Mouse (Mus musculus) 3T3-L1 (cell line): Measurements from ENCODE around the gene Gria4.
"Not testable (repeated sequence)": the region's sequence is repeated elsewhere in the genome, so short reads cannot be mapped to it uniquely, and the experiment has no call there.

Source experiments
- DNase-seq: peaks from one replicate; pipeline ENCODE4 v3.0.0-alpha.2; 2015; ENCODE audit warnings: low read depth, low spot score

Gene Gria4

GRCm38 (mm10) chr9:4573596-4573995, 222.4 kb downstream of the Gria4 start:
- no peak for DNase-seq

- peak; percentile 4 for DNase-seq
Measured at GRCm38 (mm10) chr9:4555415-4555959, 240.5 kb downstream of the Gria4 start.

DNA sequence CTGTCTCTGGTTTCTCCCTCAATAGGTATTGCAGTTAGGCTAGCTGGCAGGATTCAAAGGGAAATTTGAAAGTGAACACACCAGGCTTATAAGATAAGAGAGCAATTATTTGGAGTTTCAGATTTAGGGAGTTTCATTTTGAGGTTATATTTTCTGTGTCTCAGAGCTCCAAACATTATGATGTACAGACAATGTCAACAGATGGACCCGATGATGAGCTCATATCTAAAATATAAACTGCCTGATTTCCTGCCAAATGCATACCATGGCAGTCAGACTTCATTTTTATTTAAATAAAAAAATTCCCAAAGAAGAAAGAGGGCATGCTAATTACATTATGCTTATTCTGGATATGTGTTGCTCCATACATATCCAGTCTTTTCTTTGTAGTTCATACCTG, 256.8 kb downstream of the Gria4 start:
- DNase-seq, result no peak

DNA sequence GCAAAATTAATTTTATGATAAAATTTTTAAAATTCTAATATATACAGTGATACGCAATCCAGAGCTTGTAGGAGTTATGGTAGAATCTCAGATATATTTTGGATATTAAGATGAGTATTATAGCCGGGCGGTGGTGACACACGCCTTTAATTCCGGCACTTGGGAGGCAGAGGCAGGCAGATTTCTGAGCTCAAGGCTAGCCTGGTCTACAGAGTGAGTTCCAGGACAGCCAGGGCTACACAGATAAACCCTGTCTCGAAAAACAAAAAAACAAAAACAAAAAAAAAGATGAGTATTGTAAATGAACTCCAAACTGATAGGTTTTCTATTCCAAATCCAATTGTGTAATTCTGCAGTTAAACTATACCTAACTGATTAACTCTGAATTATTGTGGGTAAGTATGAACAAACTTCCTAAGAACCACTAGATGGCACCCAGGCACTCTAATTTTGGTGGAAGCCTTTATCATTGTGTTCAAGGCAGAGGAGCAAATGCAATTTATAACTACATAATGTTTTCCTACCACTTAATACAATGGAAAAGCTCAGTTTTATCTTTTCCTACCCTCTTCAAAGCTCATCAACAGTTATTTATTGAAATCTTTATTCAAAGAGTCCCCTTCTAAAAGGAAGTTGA, 259.4 kb downstream of the Gria4 start:
- peak; percentile 62 for DNase-seq

DNA sequence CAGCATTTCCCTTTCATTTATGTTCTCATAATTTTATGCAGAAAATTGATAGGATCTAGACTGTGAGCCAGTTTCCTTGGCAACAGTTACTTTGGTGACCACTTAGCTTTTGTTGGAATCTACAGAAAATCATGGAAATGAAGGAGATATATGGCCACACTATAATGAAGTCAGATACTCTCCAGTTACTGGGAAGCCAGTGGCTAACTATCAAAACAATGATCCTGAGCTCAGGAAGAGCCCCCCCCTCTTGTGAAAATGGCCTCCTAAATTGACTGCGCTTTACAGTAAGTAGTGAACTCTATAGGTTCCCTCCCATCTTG, 281.5 kb downstream of the Gria4 start:
- DNase-seq, result no peak

DNA sequence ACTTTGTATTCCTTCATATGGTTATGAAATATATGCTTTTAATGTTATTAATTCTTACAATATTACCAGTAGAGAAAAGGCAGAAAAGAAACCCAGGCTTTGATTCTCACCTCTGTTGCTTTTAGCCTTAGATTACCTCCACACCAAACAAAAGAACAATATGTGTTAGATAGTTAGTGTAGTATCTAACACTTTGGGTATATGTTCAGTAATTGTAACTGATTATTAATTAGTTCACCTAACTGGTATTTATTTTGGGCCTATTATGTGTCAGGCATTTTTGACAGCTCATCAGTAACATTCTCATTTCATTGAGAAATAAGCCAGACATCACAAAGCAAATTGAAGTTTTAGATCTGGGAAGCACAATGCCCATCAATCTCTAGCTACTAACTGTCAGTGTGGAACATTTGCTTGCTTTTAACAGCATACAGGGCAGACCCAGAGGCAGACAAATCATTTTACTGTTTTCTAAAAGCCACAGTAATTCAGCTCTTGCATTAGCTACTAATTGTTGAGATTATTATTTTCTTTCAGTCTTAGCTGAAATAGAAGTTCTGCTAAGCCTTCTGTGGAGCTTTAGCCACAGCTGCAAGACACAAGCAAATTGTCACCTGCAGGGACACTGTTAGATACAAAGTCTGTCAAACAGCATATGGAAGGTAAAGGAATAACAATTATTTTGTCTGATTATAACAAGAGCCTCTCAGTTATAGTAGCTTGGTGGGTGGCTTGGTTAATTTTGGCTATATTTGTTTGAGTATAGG, 282.1 kb downstream of the Gria4 start:
- no peak for DNase-seq

DNA sequence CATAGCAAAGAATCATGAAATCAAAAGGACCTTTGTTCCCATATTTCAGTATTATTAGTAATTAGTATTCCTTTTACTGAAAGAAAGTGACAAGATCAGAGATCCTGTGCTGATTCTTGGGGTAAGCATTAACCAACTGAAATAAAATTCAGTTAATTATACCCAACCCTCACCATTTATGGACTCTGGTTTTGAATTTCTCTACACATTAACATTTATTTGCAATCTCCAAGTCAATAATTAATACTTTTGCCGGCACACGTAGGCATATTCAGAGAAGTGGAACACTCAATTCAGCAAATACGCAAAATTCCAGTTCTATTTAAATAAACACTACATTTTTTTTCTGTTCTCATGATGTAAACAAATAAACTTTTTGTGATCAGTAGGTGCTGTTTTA, 289.9 kb downstream of the Gria4 start:
- no peak for DNase-seq

DNA sequence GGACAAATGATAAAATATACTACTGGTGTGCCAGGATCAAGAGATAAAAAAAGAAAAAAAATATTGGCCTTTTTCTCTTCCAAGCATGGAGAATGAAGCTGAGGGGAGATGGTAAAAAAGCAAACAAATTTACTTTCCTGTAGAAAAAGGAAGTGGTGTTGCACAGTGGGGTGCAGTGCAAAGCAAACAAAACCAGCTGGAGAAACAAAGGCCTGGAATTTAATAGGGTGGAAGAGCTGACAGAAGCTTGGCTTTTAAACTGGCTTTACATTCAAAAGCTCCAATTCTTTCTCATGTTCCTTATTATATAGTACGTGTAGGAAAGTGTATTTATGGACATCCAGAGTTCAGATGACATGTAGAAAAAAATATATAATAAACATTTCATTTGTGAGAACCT, 290.9 kb downstream of the Gria4 start:
- DNase-seq, result no peak

- DNase-seq, result no peak
Measured at GRCm38 (mm10) chr9:4486428-4486827, 309.6 kb downstream of the Gria4 start.

DNA sequence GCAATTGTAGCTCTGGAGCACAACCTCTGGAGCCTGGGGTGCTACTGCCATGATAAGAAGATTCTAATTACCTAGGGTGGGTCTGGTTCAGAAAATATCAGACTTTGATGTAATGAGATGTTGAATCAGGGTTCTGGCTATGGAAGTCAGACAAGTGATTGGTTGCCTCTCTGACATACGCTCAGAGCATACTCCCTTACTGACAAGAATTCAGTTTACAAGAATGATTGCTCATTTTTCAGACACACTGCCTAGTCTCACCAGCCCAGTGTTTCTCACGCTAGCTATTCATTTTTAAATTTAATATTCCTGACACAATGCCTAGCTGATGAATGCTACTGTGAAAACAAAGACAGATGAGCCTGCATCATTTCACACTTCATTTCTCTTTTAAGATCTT, 311.5 kb downstream of the Gria4 start:
- DNase-seq, result no peak

GRCm38 (mm10) chr9:4470791-4471190, 325.2 kb downstream of the Gria4 start:
- no peak for DNase-seq

DNA sequence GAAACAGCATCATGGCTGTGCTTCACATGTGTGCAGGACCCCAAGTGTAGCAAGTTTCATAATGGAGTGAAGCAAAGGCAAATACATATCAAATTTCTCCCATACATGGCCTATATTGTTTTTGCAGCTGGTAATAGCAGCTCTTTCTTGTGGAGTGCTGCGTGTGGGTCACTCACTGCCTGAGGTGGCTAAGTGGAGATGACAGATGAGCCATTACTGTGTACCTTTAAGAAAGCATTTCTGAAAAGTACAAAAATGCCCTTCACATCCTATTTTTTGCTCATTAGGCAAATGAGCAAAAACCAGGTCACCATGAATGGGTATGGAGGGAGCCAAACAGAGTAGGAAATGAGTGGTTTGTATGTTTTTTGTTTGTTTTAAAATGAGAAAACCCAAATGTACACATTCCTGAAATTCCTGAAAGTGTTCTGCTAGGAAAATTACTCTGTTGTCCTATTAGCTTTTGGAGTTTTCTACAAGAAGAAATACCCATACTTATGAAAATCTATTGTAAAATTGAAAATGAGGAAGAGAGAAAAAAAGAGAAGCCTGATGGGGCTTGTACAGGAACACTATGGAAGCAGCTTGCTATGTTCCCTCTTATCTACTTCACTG, 336.5 kb downstream of the Gria4 start:
- DNase-seq, result no peak

GRCm38 (mm10) chr9:4458193-4458592, 337.8 kb downstream of the Gria4 start:
- DNase-seq, result no peak

GRCm38 (mm10) chr9:4457644-4458043, 338.4 kb downstream of the Gria4 start:
- no peak for DNase-seq

GRCm38 (mm10) chr9:4442908-4443307, 353.1 kb downstream of the Gria4 start:
- peak; percentile 73 for DNase-seq

- DNase-seq, result not testable (repeated sequence)
Measured at GRCm38 (mm10) chr9:4400801-4401200, 395.2 kb downstream of the Gria4 start.

DNA sequence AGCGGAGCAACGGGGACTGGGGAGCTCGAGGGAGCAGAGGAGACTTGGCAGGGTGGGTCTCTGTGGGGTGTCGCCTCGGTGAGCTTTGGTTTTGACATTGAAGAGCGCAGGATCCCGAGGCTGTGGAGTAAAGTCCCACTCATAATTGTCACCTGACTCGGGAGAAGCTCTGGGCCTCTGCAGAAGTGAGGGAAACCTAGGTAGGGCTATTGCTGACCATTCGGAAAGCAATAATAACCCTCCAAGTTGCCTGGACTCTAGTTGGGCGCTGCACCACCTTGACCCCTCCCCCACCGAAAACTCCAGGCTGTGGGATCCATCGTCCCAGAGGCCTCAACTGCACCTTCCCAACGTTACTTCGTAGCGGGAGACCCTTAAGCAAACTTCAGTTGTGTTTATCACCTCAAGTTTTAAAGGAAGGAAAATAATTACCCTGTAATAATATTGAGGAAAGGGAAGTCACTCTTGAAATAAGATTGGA, 419.4 kb downstream of the Gria4 start:
- DNase-seq, result no peak

GRCm38 (mm10) chr9:4375828-4376639, 420.0 kb downstream of the Gria4 start, which contains the start of gene Msantd4:
Gene Msantd4 (plus strand): TSS chr9:4376562.
- peak; percentile 100 for DNase-seq
